Mouse (Mus musculus) hindbrain, embryonic 14.5 days (tissue): ENCODE results near the gene Bcl11a. TPM values are rescaled to one million over a fixed set of nuclear protein-coding genes. Genes with fewer than 3 reads are reported as not detected.
"Not testable (repeated sequence)": the region's sequence is repeated elsewhere in the genome, so short reads cannot be mapped to it uniquely, and the experiment has no call there.

Experiments used
- ATAC-seq: fragments of 200-750 bp; cut with Nextera tagmentation; 2 replicates; pipeline ENCODE4 v1.8.0; 2017; ENCODE audit warnings: moderate number of reproducible peaks, mild to moderate bottlenecking, moderate TSS enrichment, moderate library complexity; ENCODE audit not compliant: low FRiP score
- DNase-seq: peaks from one replicate; pipeline ENCODE4 v3.0.0-alpha.2; 2015; ENCODE audit warnings: low spot score
- H3K27ac ChIP-seq: fragments of 300-500 bp; sonication (generic); 2 replicates; pipeline ENCODE4 v1.5.1; 2014; ENCODE audit warnings: mild to moderate bottlenecking, moderate library complexity
- H3K27me3 ChIP-seq: fragments of 300-500 bp; sonication (generic); 2 replicates; pipeline ENCODE4 v1.6.1; 2014; ENCODE audit warnings: mild to moderate bottlenecking, low read length, mixed read lengths; ENCODE audit not compliant: control insufficient read depth, insufficient read depth
- H3K36me3 ChIP-seq: fragments of 300-500 bp; sonication (generic); replicated peaks from 2 replicates; pipeline ENCODE4 v1.6.1; 2014; ENCODE audit not compliant: control insufficient read depth, insufficient read depth
- H3K4me1 ChIP-seq: fragments of 300-500 bp; sonication (generic); replicated peaks from 2 replicates; pipeline ENCODE4 v1.6.1; 2014; ENCODE audit warnings: antibody characterized with exemption, low read length, mixed read lengths; ENCODE audit not compliant: control insufficient read depth, insufficient read depth
- H3K4me2 ChIP-seq: fragments of 300-500 bp; sonication (generic); replicated peaks from 2 replicates; pipeline ENCODE4 v1.6.1; 2014; ENCODE audit warnings: mild to moderate bottlenecking, moderate library complexity
- H3K4me3 ChIP-seq: fragments of 300-500 bp; sonication (generic); replicated peaks from 2 replicates; pipeline ENCODE4 v1.5.1; 2014; ENCODE audit warnings: mild to moderate bottlenecking, low read length
- H3K9ac ChIP-seq: fragments of 300-500 bp; sonication (generic); 2 replicates; pipeline ENCODE4 v1.6.1; 2014
- H3K9me3 ChIP-seq: fragments of 300-500 bp; sonication (generic); 2 replicates; pipeline ENCODE4 v1.6.1; 2016; ENCODE audit warnings: low read length; ENCODE audit not compliant: control insufficient read depth
- WGBS: fragments of 180-500 bp; shearing (Covaris S2); extraction: QIAGEN DNeasy Blood & Tissue Kit; methylation state at CpG from one replicate; pipeline ENCODE4 v1.1.7; 2014; 5-methylcytosine and 5-hydroxymethylcytosine counted together
- polyA plus RNA-seq: library from polyadenylated mRNA; unstranded; fragments of >200 nt; fragmentation: Nextera tagmentation; extraction: Ambion mirVana; gene quantifications from 2 replicates; pipeline ENCODE4 v1.2.1, GENCODE M21; 2014

The Bcl11a gene
- polyA plus RNA-seq, 1 experiment from 2014 or later = 117 TPM

DNA sequence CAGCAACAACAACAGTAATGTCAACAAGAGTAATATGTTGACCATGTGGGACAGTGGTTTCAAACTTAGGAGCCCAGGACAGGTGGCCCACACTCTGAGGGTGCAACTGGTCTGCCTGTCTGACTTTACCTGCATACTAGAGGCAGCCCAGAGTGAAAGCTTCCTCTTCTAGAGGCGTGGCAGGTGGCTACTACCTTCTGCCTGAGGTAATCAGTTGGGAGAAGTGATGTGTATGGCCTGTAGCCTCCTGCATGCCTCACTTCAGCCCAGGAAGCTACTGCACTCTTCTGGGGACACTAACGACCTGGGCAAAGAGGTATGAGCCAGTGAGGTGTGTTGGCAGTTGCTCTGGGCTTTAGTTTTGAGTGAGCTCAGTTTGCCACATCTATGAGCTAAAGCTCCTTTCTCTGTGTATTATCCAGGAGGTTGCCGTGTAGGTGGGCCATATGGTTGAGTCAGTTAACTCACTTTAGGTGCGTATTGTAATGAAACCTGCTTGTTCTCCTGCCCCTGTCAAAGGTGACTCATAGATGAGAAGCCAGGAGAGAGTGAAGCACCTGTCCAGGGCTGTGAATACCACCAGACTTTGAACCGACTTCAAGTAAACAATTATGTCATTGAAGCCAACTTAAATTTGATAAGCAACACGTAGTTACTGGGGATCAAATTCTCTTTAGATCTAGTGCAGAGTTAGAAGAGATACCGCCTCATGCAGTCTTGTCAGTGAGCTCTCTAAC lies 38.9 kb downstream of the Bcl11a start:
- H3K4me2 ChIP-seq = no peak overlapping the region
- no peak overlapping the region for H3K27ac ChIP-seq
- H3K9me3 ChIP-seq = no peaks in the 10 kb centered on the region
- no peak for ATAC-seq
- no peaks in the 10 kb centered on the region for H3K27me3 ChIP-seq
- no peak overlapping the region for H3K9ac ChIP-seq
- H3K4me3 ChIP-seq = no peak overlapping the region
- H3K36me3 ChIP-seq = peaks cover 7% of the 10 kb centered on the region
- 87% methylated on average over 7 of the region's 7 CpGs for WGBS
- peaks cover 25% of the 10 kb centered on the region for H3K4me1 ChIP-seq
- no peak for DNase-seq

DNA sequence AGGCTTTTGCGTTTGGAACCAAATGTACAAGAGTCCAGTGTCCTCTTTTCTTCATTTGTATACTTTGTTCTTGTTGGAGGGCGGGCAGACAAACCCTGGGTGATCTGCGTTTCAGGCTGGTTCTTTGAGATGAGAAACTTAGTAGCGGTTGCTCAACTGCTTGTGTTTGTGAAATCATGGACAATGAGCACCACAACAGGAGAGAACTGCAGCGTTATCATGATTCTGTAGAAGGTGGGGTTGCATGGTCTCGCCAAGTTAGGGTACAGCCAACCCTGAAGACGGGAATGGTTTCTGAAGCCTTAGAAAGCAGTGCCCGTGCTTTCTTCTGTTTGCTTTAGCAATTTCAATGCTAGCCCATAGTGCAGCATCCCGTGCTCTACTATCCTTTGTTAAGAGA lies 43.3 kb downstream of the Bcl11a start:
- Histone ChIP-seq H3K4me2 (no peak overlapping the region), H3K36me3 (peaks cover 7% of the 10 kb centered on the region), H3K27ac (0 out of 2 replicates have a peak overlapping the region, but pooled peaks have one; percentile 11), H3K9ac (no peak overlapping the region), H3K27me3 (no peaks in the 10 kb centered on the region), H3K4me1 (peaks cover 38% of the 10 kb centered on the region), H3K4me3 (no peak overlapping the region), H3K9me3 (no peaks in the 10 kb centered on the region)
- no peak for DNase-seq
- WGBS = 69% methylated on average over 9 of the region's 9 CpGs
- no peak for ATAC-seq

DNA sequence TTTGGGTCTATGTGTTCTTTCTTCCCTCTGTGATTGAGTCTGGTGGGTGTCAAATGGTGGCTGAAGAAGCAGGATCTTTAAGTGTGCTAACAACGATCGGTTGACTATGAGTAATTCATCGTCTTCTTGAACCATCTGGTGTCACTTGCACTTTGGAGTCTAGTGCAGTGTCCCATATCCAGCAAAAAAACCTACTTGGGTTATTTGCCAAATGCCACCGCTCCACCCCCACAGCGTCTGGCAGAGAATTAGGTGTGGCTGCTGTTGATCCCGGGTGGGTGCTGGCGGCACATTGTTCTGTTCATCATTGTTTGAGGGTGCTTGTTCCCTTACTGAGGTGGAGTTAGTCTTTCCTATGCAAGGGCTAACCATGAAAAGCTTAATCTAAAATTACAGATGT lies 45.0 kb downstream of the Bcl11a start:
- Histone ChIP-seq H3K4me1 (peaks cover 41% of the 10 kb centered on the region), H3K36me3 (no peaks in the 10 kb centered on the region)
- 79% methylated on average over 7 of the region's 7 CpGs for WGBS

DNA sequence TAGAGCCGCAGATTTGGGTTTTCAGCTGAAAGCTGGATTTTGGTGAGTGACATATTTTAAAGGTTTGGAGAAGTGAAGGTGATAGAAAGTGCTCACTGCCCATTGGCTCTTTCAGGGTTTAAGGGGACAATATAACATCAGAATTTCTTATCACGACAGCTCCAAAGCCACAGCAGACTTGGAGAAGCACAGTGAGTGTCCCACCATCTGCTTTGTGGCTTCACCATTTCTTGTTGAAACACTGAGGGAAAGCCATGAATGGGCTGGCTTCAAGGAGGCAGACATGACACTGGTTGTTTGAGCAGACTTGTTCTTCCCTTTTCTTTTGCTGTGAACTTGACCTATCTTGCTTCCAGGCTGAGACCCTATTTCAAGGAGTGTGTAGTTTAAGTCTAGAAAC lies 46.1 kb downstream of the Bcl11a start:
- no peaks in the 10 kb centered on the region for H3K36me3 ChIP-seq
- no peak overlapping the region for H3K27ac ChIP-seq
- ATAC-seq = no peak
- H3K4me1 ChIP-seq = peaks cover 33% of the 10 kb centered on the region
- H3K4me3 ChIP-seq = no peak overlapping the region
- no peaks in the 10 kb centered on the region for H3K27me3 ChIP-seq
- no peak overlapping the region for H3K9ac ChIP-seq
- DNase-seq = no peak
- no peaks in the 10 kb centered on the region for H3K9me3 ChIP-seq
- WGBS = 97% methylated on average over 2 of the region's 2 CpGs
- H3K4me2 ChIP-seq = no peak overlapping the region

More for the DNA sequence above, 45.0 kb downstream of the Bcl11a start:
- H3K4me3 ChIP-seq = no peak overlapping the region
- ATAC-seq (no peak), DNase-seq (no peak)
- H3K4me2 ChIP-seq = no peak overlapping the region
- no peaks in the 10 kb centered on the region for H3K9me3 ChIP-seq
- H3K27me3 ChIP-seq = no peaks in the 10 kb centered on the region
- H3K9ac ChIP-seq = no peak overlapping the region
- H3K27ac ChIP-seq = no peak overlapping the region

DNA sequence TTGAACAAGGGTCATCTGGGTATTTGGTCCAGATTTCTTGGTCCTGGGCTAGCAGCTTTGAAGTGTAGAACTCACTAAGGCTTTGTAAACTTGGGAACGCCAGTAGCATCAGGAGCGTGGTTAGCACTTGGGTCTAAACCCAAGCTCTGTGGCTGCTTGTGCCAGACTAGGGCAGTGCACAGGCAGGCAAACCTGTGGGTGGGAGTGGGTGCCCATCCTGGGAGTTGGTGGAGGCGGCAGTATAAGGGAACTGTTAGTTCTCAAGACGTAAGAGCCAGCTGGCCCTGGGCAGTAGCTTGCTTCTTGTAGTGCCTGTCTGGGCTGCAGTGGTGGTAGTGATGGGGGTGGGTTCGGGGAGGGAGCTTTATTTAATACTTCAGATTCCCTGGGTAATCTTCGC lies 47.2 kb downstream of the Bcl11a start:
- Histone ChIP-seq H3K4me1 (peaks cover 33% of the 10 kb centered on the region), H3K27me3 (no peaks in the 10 kb centered on the region), H3K9me3 (no peaks in the 10 kb centered on the region), H3K27ac (no peak overlapping the region), H3K4me2 (no peak overlapping the region), H3K36me3 (no peaks in the 10 kb centered on the region), H3K4me3 (no peak overlapping the region), H3K9ac (no peak overlapping the region)
- no peak for ATAC-seq
- no peak for DNase-seq
- 87% methylated on average over 6 of the region's 6 CpGs for whole genome bisulfite sequencing

DNA sequence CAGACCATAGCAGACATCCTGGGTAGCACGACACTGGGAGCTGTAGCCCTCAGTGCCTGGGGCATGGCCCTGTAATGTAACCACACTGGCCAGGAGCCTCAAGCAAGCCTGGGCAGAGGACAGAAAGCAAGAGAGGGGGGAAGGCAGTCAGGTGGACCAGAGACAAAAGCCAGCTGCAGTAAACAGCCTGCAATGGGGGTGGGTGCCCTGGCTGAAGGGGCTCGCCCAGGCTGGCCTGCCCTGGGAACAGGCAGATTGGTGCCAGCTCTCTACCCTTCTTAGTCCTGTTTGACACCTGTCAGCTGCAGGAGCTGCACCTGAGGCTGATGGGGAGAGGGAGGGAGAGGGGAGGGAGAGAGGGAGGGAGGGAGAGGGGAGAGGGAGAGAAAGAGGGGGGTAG lies 50.1 kb downstream of the Bcl11a start:
- Histone ChIP-seq H3K4me1 (peaks cover 30% of the 10 kb centered on the region), H3K27ac (no peak overlapping the region), H3K4me2 (no peak overlapping the region), H3K9me3 (no peaks in the 10 kb centered on the region), H3K9ac (no peak overlapping the region), H3K36me3 (no peaks in the 10 kb centered on the region), H3K27me3 (no peaks in the 10 kb centered on the region), H3K4me3 (no peak overlapping the region)
- no peak for ATAC-seq
- 53% methylated on average over 2 of the region's 2 CpGs for WGBS
- DNase-seq = no peak

DNA sequence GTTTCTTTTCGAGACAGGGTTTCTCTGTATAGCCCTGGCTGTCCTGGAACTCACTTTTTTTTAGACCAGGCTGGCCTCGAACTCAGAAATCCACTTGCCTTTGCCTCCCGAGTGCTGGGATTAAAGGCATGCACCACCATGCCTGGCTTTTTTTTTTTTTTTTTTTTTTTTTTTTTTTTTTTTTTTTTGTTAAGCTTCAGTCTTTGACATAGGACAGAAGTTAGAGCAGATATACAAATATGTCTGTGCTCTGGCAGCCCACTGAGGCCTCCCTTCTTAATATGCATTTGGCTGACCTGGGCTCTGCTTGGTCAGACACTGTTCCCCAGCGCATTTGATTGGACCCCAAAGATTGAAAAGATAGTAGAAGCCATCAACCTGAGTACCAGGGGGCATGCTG lies 51.0 kb downstream of the Bcl11a start:
- DNase-seq, H3K9ac ChIP-seq, ATAC-seq, H3K36me3 ChIP-seq, H3K9me3 ChIP-seq, H3K4me3 ChIP-seq, H3K4me2 ChIP-seq, H3K27me3 ChIP-seq, H3K27ac ChIP-seq: not testable (repeated sequence)
- WGBS = 88% methylated on average over 4 of the region's 4 CpGs
- H3K4me1 ChIP-seq = peaks cover 33% of the 10 kb centered on the region

DNA sequence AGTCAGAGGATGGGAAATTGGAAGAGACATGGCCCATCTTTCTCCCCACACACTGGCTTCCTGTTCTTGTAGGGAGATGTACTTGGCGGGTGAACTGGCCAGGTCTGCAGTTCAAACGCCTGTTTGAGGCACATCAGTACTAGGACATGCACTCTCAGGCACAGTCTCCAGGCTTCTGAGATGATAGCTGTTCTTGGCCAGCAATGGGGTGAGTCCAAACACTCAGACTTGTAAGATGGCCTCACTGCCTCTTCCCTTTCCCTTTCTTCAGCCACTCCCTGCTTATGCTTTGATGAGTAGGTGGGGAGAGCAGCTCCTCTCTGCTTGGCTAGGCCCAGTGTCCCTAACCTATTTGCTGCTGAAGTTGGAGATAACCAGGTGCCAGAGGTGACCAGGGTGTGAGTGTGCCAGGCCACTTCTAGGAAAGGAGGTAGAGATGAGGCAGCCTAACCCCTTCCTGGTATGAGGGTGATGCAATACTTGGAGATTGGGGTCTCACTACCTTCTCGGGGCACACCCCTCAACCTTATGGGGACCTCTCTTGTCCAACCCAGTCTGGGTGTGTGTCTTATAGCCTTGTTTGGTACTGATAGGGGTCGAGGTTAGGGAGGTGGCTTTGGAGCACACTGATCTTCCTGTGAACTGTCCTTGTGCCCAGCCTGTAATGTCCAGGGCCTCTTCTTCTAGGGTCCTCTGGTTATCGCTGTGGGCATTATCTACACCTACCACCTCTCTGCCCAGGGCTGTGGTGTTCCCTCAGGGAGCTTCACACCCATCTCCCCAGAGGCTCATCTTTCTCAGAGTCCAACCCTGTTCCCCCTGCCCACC lies 51.7 kb downstream of the Bcl11a start:
- no peaks in the 10 kb centered on the region for H3K36me3 ChIP-seq
- H3K4me1 ChIP-seq = peaks cover 31% of the 10 kb centered on the region
- DNase-seq (no peak), ATAC-seq (no peak)
- H3K9me3 ChIP-seq = no peaks in the 10 kb centered on the region
- no peak overlapping the region for H3K27ac ChIP-seq
- H3K27me3 ChIP-seq = no peaks in the 10 kb centered on the region
- H3K9ac ChIP-seq = no peak overlapping the region
- 91% methylated on average over 5 of the region's 5 CpGs for WGBS
- H3K4me3 ChIP-seq = no peak overlapping the region
- H3K4me2 ChIP-seq = no peak overlapping the region

DNA sequence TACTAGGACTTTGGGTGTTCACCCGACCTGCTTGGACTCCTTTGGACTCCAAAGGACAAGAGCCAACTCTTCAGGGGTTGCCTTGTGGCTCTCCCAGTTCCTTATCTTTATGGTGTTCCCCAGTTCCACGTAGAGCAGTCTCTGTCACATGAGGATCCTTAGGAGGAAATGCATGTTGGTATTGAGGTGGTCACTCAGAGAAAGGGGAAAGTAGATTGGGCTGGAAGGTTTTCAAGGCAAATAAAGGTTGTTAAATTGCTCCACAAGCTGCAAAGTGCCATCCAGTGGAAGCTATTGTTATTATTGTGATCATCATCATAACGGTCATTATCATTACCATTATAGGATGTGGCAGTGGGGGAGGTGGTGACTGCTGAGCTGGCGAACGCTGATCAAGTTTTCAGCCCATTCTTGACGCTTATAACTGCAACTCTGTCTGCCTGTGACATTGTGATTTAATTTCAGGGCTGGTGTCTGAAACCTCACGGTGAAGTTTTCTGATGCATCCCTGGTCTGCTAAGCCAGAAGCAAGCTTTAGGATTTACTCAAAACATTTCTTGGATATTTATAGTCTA lies 52.4 kb downstream of the Bcl11a start:
- no peak overlapping the region for H3K4me3 ChIP-seq

More for the DNA sequence above, 52.4 kb downstream of the Bcl11a start:
- no peak overlapping the region for H3K4me2 ChIP-seq
- H3K9ac ChIP-seq = no peak overlapping the region
- no peaks in the 10 kb centered on the region for H3K27me3 ChIP-seq
- H3K9me3 ChIP-seq = no peaks in the 10 kb centered on the region
- H3K27ac ChIP-seq = no peak overlapping the region
- peaks cover 31% of the 10 kb centered on the region for H3K4me1 ChIP-seq
- ATAC-seq = no peak
- DNase-seq = no peak
- WGBS = 63% methylated on average over 7 of the region's 7 CpGs
- no peaks in the 10 kb centered on the region for H3K36me3 ChIP-seq
